Mouse (Mus musculus): ENCODE results near the gene Polr2a. TPM values are rescaled to one million over a fixed set of nuclear protein-coding genes. Genes with fewer than 3 reads are reported as not detected.
A peak's percentile ranks its signal among the peaks of the same experiment; 100 is the strongest.

Gene Polr2a
- polyA plus RNA-seq, 1 experiment from 2014 or later, result 20.6 TPM

- Histone ChIP-seq H3K4me2 (ENCODE audit: low read depth, low read length) (peak within 1 kb of the TSS; percentile 20; the same call in 1 of the 2 replicates), H3K27ac (ENCODE audit: low read length) (peak within 1 kb of the TSS; percentile 89), H3K36me3 (ENCODE audit: control insufficient read depth, insufficient read depth, low read length) (no peaks in the 10 kb centered on the region), H3K4me3 (replicated peaks; ENCODE audit: low read length) (no peak within 1 kb of the TSS), H3K4me1 (ENCODE audit: control insufficient read depth, insufficient read depth, low read length) (peaks cover 35% of the 10 kb centered on the region), H3K9me3 (replicated peaks; ENCODE audit: control insufficient read depth, low read length) (no peaks in the 10 kb centered on the region), H3K9ac (ENCODE audit: low read length) (peak within 1 kb of the TSS; percentile 60), H3K27me3 (ENCODE audit: control insufficient read depth, insufficient read depth, low read length) (no peaks in the 10 kb centered on the region)
- ATAC-seq (ENCODE audit: insufficient read depth, low FRiP score), result no peak
- WGBS, result 58% methylated on average over 10 of the region's 10 CpGs
Observed at GRCm38 (mm10) chr11:69685526-69686148, 72.8 kb downstream of the Polr2a start, which contains the start of gene Tnfsf13. Gene Tnfsf13 (minus strand): TSS chr11:69685784.

GRCm38 (mm10) chr11:69684936-69685335, 73.5 kb downstream of the Polr2a start:
- Histone ChIP-seq H3K27me3 (ENCODE audit: control insufficient read depth, insufficient read depth, low read length) (no peaks in the 10 kb centered on the region), H3K9me3 (replicated peaks; ENCODE audit: control insufficient read depth, low read length) (no peaks in the 10 kb centered on the region), H3K36me3 (ENCODE audit: control insufficient read depth, insufficient read depth, low read length) (no peaks in the 10 kb centered on the region), H3K4me2 (ENCODE audit: low read depth, low read length) (no peak overlapping the region), H3K9ac (ENCODE audit: low read length) (0 out of 2 replicates have a peak overlapping the region, but pooled peaks have one; percentile 38), H3K4me1 (ENCODE audit: control insufficient read depth, insufficient read depth, low read length) (peaks cover 39% of the 10 kb centered on the region), H3K4me3 (replicated peaks; ENCODE audit: low read length) (no peak overlapping the region), H3K27ac (ENCODE audit: low read length) (peak overlapping the region; percentile 89)
- 85% methylated on average over 6 of the region's 6 CpGs for WGBS
- no peak for ATAC-seq (ENCODE audit: insufficient read depth, low FRiP score)

- H3K4me3 ChIP-seq (replicated peaks; ENCODE audit: low read length), result no peak overlapping the region
- peaks cover 39% of the 10 kb centered on the region for H3K4me1 ChIP-seq (ENCODE audit: control insufficient read depth, insufficient read depth, low read length)
- 0 out of 2 replicates have a peak overlapping the region, but pooled peaks have one; percentile 7 for H3K9ac ChIP-seq (ENCODE audit: low read length)
- no peaks in the 10 kb centered on the region for H3K9me3 ChIP-seq (replicated peaks; ENCODE audit: control insufficient read depth, low read length)
- H3K4me2 ChIP-seq (ENCODE audit: low read depth, low read length), result no peak overlapping the region
- H3K36me3 ChIP-seq (ENCODE audit: control insufficient read depth, insufficient read depth, low read length), result no peaks in the 10 kb centered on the region
- no peak for ATAC-seq (ENCODE audit: insufficient read depth, low FRiP score)
- H3K27ac ChIP-seq (ENCODE audit: low read length), result no peak overlapping the region
- no peaks in the 10 kb centered on the region for H3K27me3 ChIP-seq (ENCODE audit: control insufficient read depth, insufficient read depth, low read length)
- 81% methylated on average over 12 of the region's 12 CpGs for WGBS
Observed at GRCm38 (mm10) chr11:69684128-69684745, 74.2 kb downstream of the Polr2a start.

Other genes with a start within 250 kb of the Polr2a start
- 0.54 and 0.69 TPM in 2 replicates for gene Dnah2, start 209.5 kb downstream of the Polr2a start, polyA plus RNA-seq (2015; fragmentation: Nextera tagmentation; extraction: Ambion mirVana)
- gene Efnb3, start 198.4 kb downstream of the Polr2a start, polyA plus RNA-seq (2015; fragmentation: Nextera tagmentation; extraction: Ambion mirVana), result 7.2 and 7.3 TPM in 2 replicates
- 19.3 and 21.6 TPM in 2 replicates for gene Wrap53, start 178.4 kb downstream of the Polr2a start, polyA plus RNA-seq (2015; fragmentation: Nextera tagmentation; extraction: Ambion mirVana)
- 118 and 120 TPM in 2 replicates for gene Trp53, start 178.3 kb downstream of the Polr2a start, polyA plus RNA-seq (2015; fragmentation: Nextera tagmentation; extraction: Ambion mirVana)
- 9.5 and 10.4 TPM in 2 replicates for gene Atp1b2, start 152.7 kb downstream of the Polr2a start, polyA plus RNA-seq (2015; fragmentation: Nextera tagmentation; extraction: Ambion mirVana)
- gene Shbg, start 140.7 kb downstream of the Polr2a start, polyA plus RNA-seq (2015; fragmentation: Nextera tagmentation; extraction: Ambion mirVana), result 1.3 and 2.2 TPM in 2 replicates
- gene Sat2, start 136.6 kb downstream of the Polr2a start, polyA plus RNA-seq (2015; fragmentation: Nextera tagmentation; extraction: Ambion mirVana), result 18.1 and 19.6 TPM in 2 replicates
- 20.9 and 22.1 TPM in 2 replicates for gene Fxr2, start 125.6 kb downstream of the Polr2a start, polyA plus RNA-seq (2015; fragmentation: Nextera tagmentation; extraction: Ambion mirVana)
- gene Sox15, start 103.3 kb downstream of the Polr2a start, polyA plus RNA-seq (2015; fragmentation: Nextera tagmentation; extraction: Ambion mirVana), result 7.7 and 7.9 TPM in 2 replicates
- gene Mpdu1, start 96.0 kb downstream of the Polr2a start, polyA plus RNA-seq (2015; fragmentation: Nextera tagmentation; extraction: Ambion mirVana), result 67.7 and 68.8 TPM in 2 replicates
- 18.9 and 19.6 TPM in 2 replicates for gene Cd68, start 92.5 kb downstream of the Polr2a start, polyA plus RNA-seq (2015; fragmentation: Nextera tagmentation; extraction: Ambion mirVana)
- 454 and 462 TPM in 2 replicates for gene Eif4a1, start 86.2 kb downstream of the Polr2a start, polyA plus RNA-seq (2015; fragmentation: Nextera tagmentation; extraction: Ambion mirVana)
- 66.3 and 68.5 TPM in 2 replicates for gene Senp3, start 76.6 kb downstream of the Polr2a start, polyA plus RNA-seq (2015; fragmentation: Nextera tagmentation; extraction: Ambion mirVana)
- 0.59 and 1.0 TPM in 2 replicates for gene Tnfsf13, start 72.9 kb downstream of the Polr2a start, polyA plus RNA-seq (2015; fragmentation: Nextera tagmentation; extraction: Ambion mirVana)
- 8.8 and 9.6 TPM in 2 replicates for gene Tnfsf12, start 62.8 kb downstream of the Polr2a start, polyA plus RNA-seq (2015; fragmentation: Nextera tagmentation; extraction: Ambion mirVana)
- gene Tnfsfm13, start 62.5 kb downstream of the Polr2a start, polyA plus RNA-seq (2015; fragmentation: Nextera tagmentation; extraction: Ambion mirVana), result 2.9 and 4.2 TPM in 2 replicates
- gene Slc35g3, start 3.3 kb upstream of the Polr2a start, polyA plus RNA-seq (2015; fragmentation: Nextera tagmentation; extraction: Ambion mirVana), result 0.17 TPM in 1 of 2 replicates, not detected in the other
- 3.4 TPM in 2 replicates for gene Zbtb4, start 7.3 kb upstream of the Polr2a start, polyA plus RNA-seq (2015; fragmentation: Nextera tagmentation; extraction: Ambion mirVana)
- 5.3 and 10.3 TPM in 2 replicates for gene Chrnb1, start 37.3 kb upstream of the Polr2a start, polyA plus RNA-seq (2015; fragmentation: Nextera tagmentation; extraction: Ambion mirVana)
- 1.8 and 2.5 TPM in 2 replicates for gene Fgf11, start 43.2 kb upstream of the Polr2a start, polyA plus RNA-seq (2015; fragmentation: Nextera tagmentation; extraction: Ambion mirVana)
- gene Tmem102, start 47.0 kb upstream of the Polr2a start, polyA plus RNA-seq (2015; fragmentation: Nextera tagmentation; extraction: Ambion mirVana), result 14.2 and 15.0 TPM in 2 replicates
- gene Gm39566, start 56.7 kb upstream of the Polr2a start, polyA plus RNA-seq (2015; fragmentation: Nextera tagmentation; extraction: Ambion mirVana), result 0.03 TPM in 1 of 2 replicates, not detected in the other
- gene Spem2, start 59.8 kb upstream of the Polr2a start, polyA plus RNA-seq (2015; fragmentation: Nextera tagmentation; extraction: Ambion mirVana), result not detected in 2 replicates
- gene Spem1, start 63.5 kb upstream of the Polr2a start, polyA plus RNA-seq (2015; fragmentation: Nextera tagmentation; extraction: Ambion mirVana), result not detected in 2 replicates
- 5.3 and 6.4 TPM in 2 replicates for gene Nlgn2, start 79.1 kb upstream of the Polr2a start, polyA plus RNA-seq (2015; fragmentation: Nextera tagmentation; extraction: Ambion mirVana)
- gene Tmem256, start 79.9 kb upstream of the Polr2a start, polyA plus RNA-seq (2015; fragmentation: Nextera tagmentation; extraction: Ambion mirVana), result 377 and 401 TPM in 2 replicates
- gene Plscr3, start 87.7 kb upstream of the Polr2a start, polyA plus RNA-seq (2015; fragmentation: Nextera tagmentation; extraction: Ambion mirVana), result 85.1 and 98.5 TPM in 2 replicates
- 15.3 and 19.1 TPM in 2 replicates for gene Tnk1, start 100.1 kb upstream of the Polr2a start, polyA plus RNA-seq (2015; fragmentation: Nextera tagmentation; extraction: Ambion mirVana)
- gene Tmem95, start 119.4 kb upstream of the Polr2a start, polyA plus RNA-seq (2015; fragmentation: Nextera tagmentation; extraction: Ambion mirVana), result not detected in 2 replicates
- 15.1 and 24.7 TPM in 2 replicates for gene Kctd11, start 122.8 kb upstream of the Polr2a start, polyA plus RNA-seq (2015; fragmentation: Nextera tagmentation; extraction: Ambion mirVana)
- gene Acap1, start 136.9 kb upstream of the Polr2a start, polyA plus RNA-seq (2015; fragmentation: Nextera tagmentation; extraction: Ambion mirVana), result 4.0 and 5.1 TPM in 2 replicates
- 4.9 TPM in 2 replicates for gene 2810408A11Rik, start 142.3 kb upstream of the Polr2a start, polyA plus RNA-seq (2015; fragmentation: Nextera tagmentation; extraction: Ambion mirVana)
- 7.5 TPM in 2 replicates for gene Neurl4, start 142.4 kb upstream of the Polr2a start, polyA plus RNA-seq (2015; fragmentation: Nextera tagmentation; extraction: Ambion mirVana)
- 61.6 and 63.4 TPM in 2 replicates for gene Gps2, start 155.3 kb upstream of the Polr2a start, polyA plus RNA-seq (2015; fragmentation: Nextera tagmentation; extraction: Ambion mirVana)
- gene Eif5a, start 163.3 kb upstream of the Polr2a start, polyA plus RNA-seq (2015; fragmentation: Nextera tagmentation; extraction: Ambion mirVana), result 1,516 and 1,535 TPM in 2 replicates
- gene Ybx2, start 177.2 kb upstream of the Polr2a start, polyA plus RNA-seq (2015; fragmentation: Nextera tagmentation; extraction: Ambion mirVana), result 2.9 and 3.8 TPM in 2 replicates
- 38.3 and 39.1 TPM in 2 replicates for gene Slc2a4, start 189.6 kb upstream of the Polr2a start, polyA plus RNA-seq (2015; fragmentation: Nextera tagmentation; extraction: Ambion mirVana)
- 397 and 438 TPM in 2 replicates for gene Cldn7, start 206.1 kb upstream of the Polr2a start, polyA plus RNA-seq (2015; fragmentation: Nextera tagmentation; extraction: Ambion mirVana)
- 17.5 and 17.7 TPM in 2 replicates for gene Ctdnep1, start 222.5 kb upstream of the Polr2a start, polyA plus RNA-seq (2015; fragmentation: Nextera tagmentation; extraction: Ambion mirVana)
- gene Elp5, start 223.9 kb upstream of the Polr2a start, polyA plus RNA-seq (2015; fragmentation: Nextera tagmentation; extraction: Ambion mirVana), result 102 and 103 TPM in 2 replicates
- gene Gabarap, start 232.5 kb upstream of the Polr2a start, polyA plus RNA-seq (2015; fragmentation: Nextera tagmentation; extraction: Ambion mirVana), result 485 and 494 TPM in 2 replicates
- 44.3 and 47.9 TPM in 2 replicates for gene Phf23, start 237.1 kb upstream of the Polr2a start, polyA plus RNA-seq (2015; fragmentation: Nextera tagmentation; extraction: Ambion mirVana)
- 17.7 and 22.3 TPM in 2 replicates for gene Dvl2, start 242.0 kb upstream of the Polr2a start, polyA plus RNA-seq (2015; fragmentation: Nextera tagmentation; extraction: Ambion mirVana)